Mouse (Mus musculus): ENCODE measurements around the gene Rgcc. TPM values are rescaled to one million over a fixed set of nuclear protein-coding genes. Genes with fewer than 3 reads are reported as not detected.

Rgcc gene
- total and polyA plus RNA-seq, 3 experiments, result 66.4 to 124 (median 116) TPM

DNA sequence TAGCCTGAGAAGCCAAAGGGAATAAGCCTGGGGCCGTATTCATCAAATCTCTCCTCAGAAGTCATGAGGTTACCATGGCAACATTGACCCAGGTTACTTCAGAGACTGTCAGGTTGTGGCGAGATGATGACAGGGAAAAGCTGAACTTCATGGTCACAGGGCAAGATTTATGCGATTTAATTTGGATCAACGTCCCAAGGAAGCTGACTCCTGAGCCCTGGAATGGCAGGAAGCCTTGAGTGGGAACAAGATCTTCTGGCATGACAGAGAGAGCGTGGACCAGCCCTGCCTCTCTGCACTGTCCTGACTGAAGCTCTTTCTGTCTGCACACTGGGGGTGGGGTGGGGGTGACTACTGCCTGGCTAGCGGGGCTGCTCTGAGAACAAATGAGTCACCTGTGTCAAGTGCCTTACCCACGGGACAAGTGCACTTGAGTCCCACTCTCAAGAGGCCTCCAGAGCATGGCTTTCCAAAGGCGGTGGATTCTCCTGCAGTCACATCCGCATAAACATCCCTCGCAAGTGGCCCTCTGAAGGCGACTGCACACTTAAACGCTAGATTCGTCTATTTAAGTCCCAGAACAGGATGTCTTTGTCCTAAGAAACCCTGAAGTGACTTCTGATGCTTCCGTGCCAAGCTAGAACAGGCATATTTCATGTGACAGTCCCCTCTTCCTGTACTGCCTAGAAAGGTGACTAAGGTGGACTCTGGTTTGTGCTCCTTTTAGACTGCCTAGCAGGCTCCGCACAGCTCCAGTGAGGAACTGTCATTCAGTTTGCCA, 27.6 kb downstream of the Rgcc start:
- peak; percentile 83 for TF ChIP-seq EP300 (IDR thresholded peaks at IDR 0.05; ENCODE audit: insufficient read depth, low read depth, low read length)
- TF ChIP-seq CTCF (IDR thresholded peaks at IDR 0.05), result no peak
- peak; percentile 72 for TF ChIP-seq POLR2A (IDR thresholded peaks at IDR 0.05; ENCODE audit: insufficient read depth, low read depth, low read length)
- Histone ChIP-seq H3K4me3 (no peak overlapping the region), H3K79me2 (replicated peaks; ENCODE audit: control insufficient read depth, insufficient read depth, low read length) (no peaks in the 10 kb centered on the region), H3K27me3 (ENCODE audit: control insufficient read depth, insufficient read depth, low read length) (no peaks in the 10 kb centered on the region), H3K27ac (peak overlapping the region; percentile 86), H3K36me3 (ENCODE audit: control insufficient read depth, insufficient read depth, low read length) (peaks cover 7% of the 10 kb centered on the region), H3K9ac (ENCODE audit: low read depth, low read length) (peak overlapping the region; percentile 16; the same call in 1 of the 2 replicates), H3K4me1 (ENCODE audit: control insufficient read depth, insufficient read depth, low read length) (peaks cover 25% of the 10 kb centered on the region)
- 52% methylated on average over 15 of the region's 15 CpGs for WGBS
- DNase-seq, result peak; percentile 51 to 56
- intact Hi-C loops (cut with DNase I), result loop anchor here (1.0 to 5.0 kb wide), 4 partner anchors 94 to 152 kb away; no protein-coding TSS in a partner anchor

DNA sequence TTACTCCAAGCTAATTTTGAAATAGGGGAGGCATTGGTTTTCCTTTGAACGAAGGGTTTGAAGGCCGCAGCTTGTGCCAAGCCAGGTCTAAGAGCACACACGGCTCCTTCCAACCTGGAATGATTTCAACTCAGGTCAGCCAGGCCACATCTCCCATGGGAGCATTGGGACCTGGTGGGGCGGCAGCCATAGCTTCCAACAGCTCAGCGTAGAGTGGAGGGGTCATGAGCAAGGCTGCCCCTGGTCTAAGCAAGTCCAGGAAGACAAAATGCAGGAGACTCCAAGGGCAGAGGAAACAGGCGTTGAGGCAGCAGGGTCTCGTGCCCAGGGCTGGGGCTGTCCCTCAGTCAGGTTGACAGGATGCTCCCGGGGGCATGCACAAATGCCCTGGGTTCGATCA, 28.5 kb downstream of the Rgcc start:
- H3K4me3 ChIP-seq, result no peak overlapping the region
- DNase-seq, result peak in 1 of 2 experiments; percentile 22
- intact Hi-C loops (cut with DNase I), result loop anchor here (5.0 kb wide), 2 partner anchors 116 to 151 kb away; no protein-coding TSS in a partner anchor
- TF ChIP-seq POLR2A (IDR thresholded peaks at IDR 0.05; ENCODE audit: insufficient read depth, low read depth, low read length), result no peak
- no peak for TF ChIP-seq EP300 (IDR thresholded peaks at IDR 0.05; ENCODE audit: insufficient read depth, low read depth, low read length)
- TF ChIP-seq CTCF (IDR thresholded peaks at IDR 0.05), result no peak
- peaks cover 23% of the 10 kb centered on the region for H3K4me1 ChIP-seq (ENCODE audit: control insufficient read depth, insufficient read depth, low read length)
- 58% methylated on average over 9 of the region's 9 CpGs for whole genome bisulfite sequencing
- H3K79me2 ChIP-seq (replicated peaks; ENCODE audit: control insufficient read depth, insufficient read depth, low read length), result no peaks in the 10 kb centered on the region
- peaks cover 5% of the 10 kb centered on the region for H3K36me3 ChIP-seq (ENCODE audit: control insufficient read depth, insufficient read depth, low read length)
- no peaks in the 10 kb centered on the region for H3K27me3 ChIP-seq (ENCODE audit: control insufficient read depth, insufficient read depth, low read length)
- peak overlapping the region; percentile 86 for H3K27ac ChIP-seq
- H3K9ac ChIP-seq (ENCODE audit: low read depth, low read length), result no peak overlapping the region

DNA sequence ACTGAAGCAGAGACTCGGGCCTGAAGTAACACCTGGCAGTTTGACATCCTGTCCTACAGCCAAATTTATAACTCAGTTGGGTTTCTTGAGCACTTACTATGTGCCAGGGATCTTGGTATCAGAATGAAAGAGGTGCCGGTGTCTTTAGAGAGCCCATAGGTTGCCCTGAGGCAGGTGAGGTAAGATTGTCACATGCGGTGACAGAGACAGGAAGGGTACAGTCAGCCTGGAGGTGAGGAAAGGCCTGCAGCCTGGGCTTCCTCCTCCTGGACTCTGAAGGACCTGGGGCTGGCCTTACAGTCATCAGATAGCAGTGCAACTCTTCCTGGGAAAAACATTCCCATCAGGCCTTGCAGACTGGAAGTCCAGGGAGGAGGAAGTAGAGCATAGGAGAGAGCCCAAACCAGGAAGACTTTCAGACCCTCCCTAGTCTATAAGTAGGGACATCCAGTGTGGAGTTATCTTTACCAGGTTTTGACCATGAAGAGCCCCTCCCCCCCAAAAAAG, 29.2 kb downstream of the Rgcc start:
- Histone ChIP-seq H3K27me3 (ENCODE audit: control insufficient read depth, insufficient read depth, low read length) (no peaks in the 10 kb centered on the region), H3K4me1 (ENCODE audit: control insufficient read depth, insufficient read depth, low read length) (peaks cover 19% of the 10 kb centered on the region), H3K36me3 (ENCODE audit: control insufficient read depth, insufficient read depth, low read length) (peaks cover 5% of the 10 kb centered on the region), H3K79me2 (replicated peaks; ENCODE audit: control insufficient read depth, insufficient read depth, low read length) (no peaks in the 10 kb centered on the region), H3K27ac (peak overlapping the region; percentile 86), H3K4me3 (no peak overlapping the region), H3K9ac (ENCODE audit: low read depth, low read length) (no peak overlapping the region)
- WGBS, result 68% methylated on average over 3 of the region's 3 CpGs
- TF ChIP-seq EP300 (IDR thresholded peaks at IDR 0.05; ENCODE audit: insufficient read depth, low read depth, low read length) (no peak), CTCF (IDR thresholded peaks at IDR 0.05) (no peak), POLR2A (IDR thresholded peaks at IDR 0.05; ENCODE audit: insufficient read depth, low read depth, low read length) (no peak)
- intact Hi-C loops (cut with DNase I), result loop anchor here (5.0 kb wide), 2 partner anchors 115 to 150 kb away; no protein-coding TSS in a partner anchor
- no peak for DNase-seq

- H3K79me2 ChIP-seq (replicated peaks; ENCODE audit: control insufficient read depth, insufficient read depth, low read length), result no peaks in the 10 kb centered on the region
- DNase-seq, result no peak
- no peak overlapping the region for H3K4me3 ChIP-seq
- peaks cover 13% of the 10 kb centered on the region for H3K4me1 ChIP-seq (ENCODE audit: control insufficient read depth, insufficient read depth, low read length)
- H3K27ac ChIP-seq, result peak overlapping the region; percentile 82
- intact Hi-C loops (cut with DNase I), result loop anchor here (2.0 kb wide), 1 partner anchor 41 kb away; no protein-coding TSS in a partner anchor
- WGBS, result 14% methylated on average over 1 of the region's 1 CpGs
- no peak overlapping the region for H3K9ac ChIP-seq (ENCODE audit: low read depth, low read length)
- peaks cover 5% of the 10 kb centered on the region for H3K36me3 ChIP-seq (ENCODE audit: control insufficient read depth, insufficient read depth, low read length)
- H3K27me3 ChIP-seq (ENCODE audit: control insufficient read depth, insufficient read depth, low read length), result no peaks in the 10 kb centered on the region
- no peak for TF ChIP-seq POLR2A (IDR thresholded peaks at IDR 0.05; ENCODE audit: insufficient read depth, low read depth, low read length)
- no peak for TF ChIP-seq CTCF (IDR thresholded peaks at IDR 0.05)
- TF ChIP-seq EP300 (IDR thresholded peaks at IDR 0.05; ENCODE audit: insufficient read depth, low read depth, low read length), result no peak
Observed at GRCm38 (mm10) chr14:79269551-79269950, 31.9 kb downstream of the Rgcc start.

DNA sequence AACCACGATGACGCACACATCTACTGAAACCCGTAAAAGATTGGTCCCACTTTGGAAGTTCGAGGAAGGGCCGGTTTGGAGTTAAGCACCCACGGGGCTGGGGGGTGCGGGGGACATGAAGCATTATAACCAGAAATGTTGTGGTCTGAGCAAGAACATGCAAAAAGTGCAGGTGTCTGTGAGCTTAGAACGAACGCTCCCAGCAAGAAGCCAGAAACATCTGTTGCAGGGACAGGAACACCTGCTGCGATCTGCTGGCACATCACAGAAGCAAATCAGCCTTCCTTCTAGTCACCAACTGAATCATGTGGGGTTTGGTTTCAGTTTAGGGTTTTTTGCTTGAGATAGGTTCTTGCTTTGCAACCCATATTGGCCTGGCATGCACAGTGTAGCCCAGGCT, 33.6 kb downstream of the Rgcc start:
- DNase-seq, result no peak
- H3K4me3 ChIP-seq, result no peak overlapping the region
- no peak overlapping the region for H3K27ac ChIP-seq
- intact Hi-C loops (cut with DNase I), result loop anchor here (2.0 kb wide), 1 partner anchor 39 kb away; no protein-coding TSS in a partner anchor
- no peak for TF ChIP-seq CTCF (IDR thresholded peaks at IDR 0.05)
- TF ChIP-seq EP300 (IDR thresholded peaks at IDR 0.05; ENCODE audit: insufficient read depth, low read depth, low read length), result no peak
- TF ChIP-seq POLR2A (IDR thresholded peaks at IDR 0.05; ENCODE audit: insufficient read depth, low read depth, low read length), result no peak
- 89% methylated on average over 10 of the region's 10 CpGs for WGBS
- H3K27me3 ChIP-seq (ENCODE audit: control insufficient read depth, insufficient read depth, low read length), result no peaks in the 10 kb centered on the region
- H3K4me1 ChIP-seq (ENCODE audit: control insufficient read depth, insufficient read depth, low read length), result peaks cover 7% of the 10 kb centered on the region
- H3K9ac ChIP-seq (ENCODE audit: low read depth, low read length), result no peak overlapping the region
- H3K79me2 ChIP-seq (replicated peaks; ENCODE audit: control insufficient read depth, insufficient read depth, low read length), result no peaks in the 10 kb centered on the region
- H3K36me3 ChIP-seq (ENCODE audit: control insufficient read depth, insufficient read depth, low read length), result peaks cover 5% of the 10 kb centered on the region

DNA sequence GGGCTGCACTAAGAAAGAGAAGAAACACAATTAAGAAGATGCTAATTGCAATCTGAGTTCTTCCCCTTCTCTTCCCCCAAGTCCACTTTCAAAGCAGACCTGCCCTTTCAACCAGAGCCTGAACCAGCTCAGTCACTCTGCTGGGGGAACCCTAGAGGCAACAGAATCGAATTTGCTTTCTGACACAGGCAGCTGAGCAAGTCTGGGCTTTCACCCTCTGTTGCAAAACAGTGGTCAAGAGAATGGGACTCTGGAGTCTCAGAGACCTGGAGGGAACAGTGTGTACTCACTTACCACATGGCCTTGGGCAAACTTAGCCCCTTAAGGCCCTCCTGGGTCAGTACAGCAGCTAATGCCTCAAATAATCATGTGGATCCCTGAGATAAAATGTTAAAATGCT, 34.1 kb downstream of the Rgcc start:
- intact Hi-C loops (cut with DNase I), result no loop called here
- Histone ChIP-seq H3K27ac (no peak overlapping the region), H3K4me3 (no peak overlapping the region), H3K79me2 (replicated peaks; ENCODE audit: control insufficient read depth, insufficient read depth, low read length) (no peaks in the 10 kb centered on the region), H3K36me3 (ENCODE audit: control insufficient read depth, insufficient read depth, low read length) (peaks cover 5% of the 10 kb centered on the region), H3K9ac (ENCODE audit: low read depth, low read length) (no peak overlapping the region), H3K4me1 (ENCODE audit: control insufficient read depth, insufficient read depth, low read length) (peaks cover 7% of the 10 kb centered on the region), H3K27me3 (ENCODE audit: control insufficient read depth, insufficient read depth, low read length) (no peaks in the 10 kb centered on the region)
- TF ChIP-seq POLR2A (IDR thresholded peaks at IDR 0.05; ENCODE audit: insufficient read depth, low read depth, low read length) (no peak), EP300 (IDR thresholded peaks at IDR 0.05; ENCODE audit: insufficient read depth, low read depth, low read length) (no peak), CTCF (IDR thresholded peaks at IDR 0.05) (no peak)
- no peak for DNase-seq
- WGBS, result 56% methylated on average over 1 of the region's 1 CpGs

Measured in heart, adult 2 months (tissue).